Mouse (Mus musculus): ENCODE results near the gene Pde1b. TPM values are rescaled to one million over a fixed set of nuclear protein-coding genes. Genes with fewer than 3 reads are reported as not detected.
A peak's percentile ranks its signal among the peaks of the same experiment; 100 is the strongest.

Pde1b gene
- 88.9 and 90.0 TPM in 2 replicates for polyA plus RNA-seq (2014; fragmentation: Nextera tagmentation; extraction: Ambion mirVana)

DNA sequence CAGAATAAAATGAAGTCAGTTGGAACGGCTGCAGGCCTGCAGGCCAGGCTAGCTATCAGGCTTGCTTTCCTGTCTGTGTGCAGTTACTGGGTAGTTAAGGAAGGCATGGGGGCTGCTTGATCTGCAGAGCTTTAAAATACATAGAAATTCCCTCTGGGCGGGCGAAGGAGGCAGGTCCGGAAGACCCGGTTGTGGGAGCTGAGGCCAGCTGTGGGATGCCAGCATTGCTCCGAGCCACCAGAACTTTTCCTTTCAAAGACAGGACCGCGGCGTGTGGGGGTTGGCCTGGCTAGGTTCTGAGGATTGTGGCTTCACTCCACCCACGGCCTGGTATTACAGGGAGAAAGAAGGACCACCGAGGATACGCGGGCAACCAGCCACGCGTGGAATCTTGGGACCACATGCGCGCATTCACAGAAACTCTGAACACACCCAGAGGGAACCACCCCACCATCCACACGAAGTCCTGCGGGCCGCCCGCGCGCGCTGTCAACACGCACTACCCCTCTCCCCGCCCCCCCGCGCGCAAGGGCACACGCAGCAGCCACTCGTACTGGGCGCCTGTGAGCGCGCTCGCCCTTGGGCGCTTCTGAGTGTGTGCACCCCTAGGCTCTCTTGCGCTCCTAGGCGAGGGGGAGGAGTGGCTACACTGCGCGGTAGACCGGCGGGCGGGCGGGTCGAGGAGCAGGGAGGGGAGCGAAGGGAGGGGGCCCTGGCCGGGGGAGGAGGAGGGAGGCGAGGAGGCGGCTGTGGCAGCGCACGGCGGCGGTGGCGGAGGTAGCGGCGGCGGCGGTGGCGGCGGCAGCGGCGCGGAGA is at the start of gene Pde1b:
Gene Pde1b, plus strand, starts transcription at position 600 of the 816 bp plus-strand sequence.
- ATAC-seq (ENCODE audit: low FRiP score) (peak; percentile 89), DNase-seq (ENCODE audit: low spot score) (peak; percentile 58)
- Histone ChIP-seq H3K27ac (peak within 1 kb of the TSS; percentile 66), H3K27me3 (ENCODE audit: control insufficient read depth, insufficient read depth, low read length) (no peaks in the 10 kb centered on the region), H3K9me3 (ENCODE audit: control insufficient read depth, low read length) (no peaks in the 10 kb centered on the region), H3K4me3 (replicated peaks; ENCODE audit: low read length) (peak within 1 kb of the TSS; percentile 59), H3K9ac (peak within 1 kb of the TSS; percentile 74), H3K4me2 (replicated peaks) (peak within 1 kb of the TSS; percentile 81), H3K36me3 (replicated peaks; ENCODE audit: control insufficient read depth, insufficient read depth) (no peaks in the 10 kb centered on the region), H3K4me1 (replicated peaks; ENCODE audit: control insufficient read depth, insufficient read depth, low read length) (peaks cover 43% of the 10 kb centered on the region)
- WGBS = 2% methylated on average over 51 of the region's 63 CpGs

GRCm38 (mm10) chr15:103453551-103454218 is 49.1 kb upstream of the Pde1b start, which contains the start of gene Nckap1l:
Nckap1l (plus strand) TSS chr15:103453794.
- 87% methylated on average over 13 of the region's 13 CpGs for WGBS
- H3K27me3 ChIP-seq (ENCODE audit: control insufficient read depth, insufficient read depth, low read length) = no peaks in the 10 kb centered on the region
- no peak within 1 kb of the TSS for H3K27ac ChIP-seq
- H3K9ac ChIP-seq = no peak within 1 kb of the TSS
- no peaks in the 10 kb centered on the region for H3K4me1 ChIP-seq (replicated peaks; ENCODE audit: control insufficient read depth, insufficient read depth, low read length)
- ATAC-seq (ENCODE audit: low FRiP score) (no peak), DNase-seq (ENCODE audit: low spot score) (no peak)
- no peaks in the 10 kb centered on the region for H3K9me3 ChIP-seq (ENCODE audit: control insufficient read depth, low read length)
- no peaks in the 10 kb centered on the region for H3K36me3 ChIP-seq (replicated peaks; ENCODE audit: control insufficient read depth, insufficient read depth)
- no peak within 1 kb of the TSS for H3K4me2 ChIP-seq (replicated peaks)
- no peak within 1 kb of the TSS for H3K4me3 ChIP-seq (replicated peaks; ENCODE audit: low read length)

DNA sequence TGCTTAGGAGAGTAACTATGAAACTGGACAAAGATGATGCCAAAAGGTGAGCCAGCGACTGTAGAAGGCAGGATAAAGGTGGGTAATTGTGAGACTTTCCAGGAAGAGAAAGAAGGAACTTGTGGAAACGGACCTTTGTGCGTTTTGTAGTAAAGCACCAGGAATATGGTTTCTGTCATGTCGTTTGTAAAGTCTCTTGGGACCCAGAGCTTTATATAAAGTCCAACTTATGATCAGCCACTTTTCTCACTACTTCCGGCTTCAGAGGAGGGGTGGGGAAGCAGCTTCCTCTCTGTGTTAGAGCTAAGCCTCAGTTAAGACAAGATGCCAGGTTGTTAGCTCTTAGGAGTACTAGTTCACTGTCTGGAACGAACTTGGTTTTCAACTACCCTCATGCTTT is 48.4 kb upstream of the Pde1b start:
- H3K4me1 ChIP-seq (replicated peaks; ENCODE audit: control insufficient read depth, insufficient read depth, low read length) = no peaks in the 10 kb centered on the region
- no peaks in the 10 kb centered on the region for H3K27me3 ChIP-seq (ENCODE audit: control insufficient read depth, insufficient read depth, low read length)
- no peak for DNase-seq (ENCODE audit: low spot score)
- no peak overlapping the region for H3K4me3 ChIP-seq (replicated peaks; ENCODE audit: low read length)
- no peaks in the 10 kb centered on the region for H3K36me3 ChIP-seq (replicated peaks; ENCODE audit: control insufficient read depth, insufficient read depth)
- no peak overlapping the region for H3K9ac ChIP-seq
- WGBS = 89% methylated on average over 6 of the region's 6 CpGs
- H3K4me2 ChIP-seq (replicated peaks) = no peak overlapping the region
- no peaks in the 10 kb centered on the region for H3K9me3 ChIP-seq (ENCODE audit: control insufficient read depth, low read length)
- no peak for ATAC-seq (ENCODE audit: low FRiP score)
- H3K27ac ChIP-seq = no peak overlapping the region

DNA sequence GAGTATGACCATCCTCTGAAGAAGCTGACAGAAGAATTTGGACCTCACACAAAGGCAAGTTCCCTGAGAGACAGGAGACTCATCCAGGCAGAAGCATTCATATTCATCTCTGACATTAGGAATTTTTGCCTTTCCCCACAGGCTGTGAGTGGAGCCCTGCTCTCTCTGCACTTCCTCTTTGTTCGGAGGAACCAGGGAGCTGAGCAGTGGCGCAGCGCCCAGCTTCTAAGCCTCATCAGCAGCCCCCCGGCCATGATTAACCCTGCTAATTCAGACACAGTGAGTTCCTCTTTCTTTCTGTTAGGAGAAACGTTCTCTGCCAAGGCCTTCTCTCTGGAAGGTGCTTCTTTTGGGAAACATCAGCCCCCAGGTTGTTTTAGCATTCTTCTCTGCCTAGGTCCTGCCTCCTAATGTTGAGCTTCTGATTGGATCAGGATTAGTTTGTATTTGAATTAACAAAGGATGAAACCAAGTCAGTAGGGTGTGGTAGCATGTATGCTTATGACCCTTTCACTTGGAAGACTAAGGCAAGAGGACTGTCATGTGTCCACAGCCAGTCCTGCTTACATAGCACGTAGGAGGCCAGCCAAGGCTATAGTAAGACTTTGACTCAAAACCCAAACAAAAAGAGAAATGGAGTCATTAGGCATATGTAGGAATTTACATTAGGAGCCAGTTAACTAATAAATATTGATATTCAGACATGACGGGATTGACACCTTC is 40.1 kb upstream of the Pde1b start:
- Histone ChIP-seq H3K36me3 (replicated peaks; ENCODE audit: control insufficient read depth, insufficient read depth) (no peaks in the 10 kb centered on the region), H3K4me3 (replicated peaks; ENCODE audit: low read length) (no peak overlapping the region), H3K27me3 (ENCODE audit: control insufficient read depth, insufficient read depth, low read length) (no peaks in the 10 kb centered on the region), H3K9ac (no peak overlapping the region), H3K4me2 (replicated peaks) (no peak overlapping the region), H3K27ac (no peak overlapping the region), H3K4me1 (replicated peaks; ENCODE audit: control insufficient read depth, insufficient read depth, low read length) (no peaks in the 10 kb centered on the region), H3K9me3 (ENCODE audit: control insufficient read depth, low read length) (no peaks in the 10 kb centered on the region)
- 68% methylated on average over 7 of the region's 7 CpGs for WGBS
- DNase-seq (ENCODE audit: low spot score) (no peak), ATAC-seq (ENCODE audit: low FRiP score) (no peak)

DNA sequence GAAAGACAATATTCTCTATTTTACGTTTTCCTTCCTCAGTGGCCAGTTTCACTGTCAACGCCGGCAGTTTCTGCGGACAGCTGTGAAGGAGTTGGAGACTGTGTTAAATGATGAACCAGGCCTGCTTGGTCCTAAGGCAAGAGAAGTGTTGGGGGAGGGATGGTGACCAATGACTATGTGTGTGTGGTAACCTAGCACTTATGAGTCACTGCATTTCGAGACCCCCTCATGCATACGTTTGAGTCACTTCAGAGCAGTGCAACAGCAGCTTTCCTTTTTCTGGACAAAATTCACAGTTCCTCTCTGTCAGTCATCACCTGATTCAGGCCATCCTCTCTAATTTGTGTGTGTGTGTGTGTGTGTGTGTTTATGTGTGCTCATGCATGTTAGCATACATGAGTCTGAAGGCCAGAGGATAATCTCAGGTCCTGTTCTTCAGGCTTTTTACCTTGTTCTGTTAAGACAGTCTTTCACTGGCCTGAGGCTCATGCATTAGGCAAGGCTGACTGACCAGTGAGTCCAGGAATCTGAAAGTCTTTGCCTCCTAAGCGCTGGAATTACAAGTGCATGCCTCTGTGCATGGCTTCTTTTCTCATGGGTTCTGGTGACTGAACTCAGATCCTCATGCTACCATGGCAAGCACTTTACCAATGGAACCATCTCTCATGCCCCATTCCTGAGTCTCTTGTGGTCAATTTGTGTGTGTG is 31.2 kb upstream of the Pde1b start:
- Histone ChIP-seq H3K9me3 (ENCODE audit: control insufficient read depth, low read length) (no peaks in the 10 kb centered on the region), H3K27me3 (ENCODE audit: control insufficient read depth, insufficient read depth, low read length) (no peaks in the 10 kb centered on the region), H3K4me3 (replicated peaks; ENCODE audit: low read length) (no peak overlapping the region), H3K9ac (no peak overlapping the region), H3K4me1 (replicated peaks; ENCODE audit: control insufficient read depth, insufficient read depth, low read length) (no peaks in the 10 kb centered on the region), H3K4me2 (replicated peaks) (no peak overlapping the region), H3K27ac (no peak overlapping the region), H3K36me3 (replicated peaks; ENCODE audit: control insufficient read depth, insufficient read depth) (no peaks in the 10 kb centered on the region)
- ATAC-seq (ENCODE audit: low FRiP score) (no peak), DNase-seq (ENCODE audit: low spot score) (no peak)
- WGBS = 85% methylated on average over 7 of the region's 7 CpGs

DNA sequence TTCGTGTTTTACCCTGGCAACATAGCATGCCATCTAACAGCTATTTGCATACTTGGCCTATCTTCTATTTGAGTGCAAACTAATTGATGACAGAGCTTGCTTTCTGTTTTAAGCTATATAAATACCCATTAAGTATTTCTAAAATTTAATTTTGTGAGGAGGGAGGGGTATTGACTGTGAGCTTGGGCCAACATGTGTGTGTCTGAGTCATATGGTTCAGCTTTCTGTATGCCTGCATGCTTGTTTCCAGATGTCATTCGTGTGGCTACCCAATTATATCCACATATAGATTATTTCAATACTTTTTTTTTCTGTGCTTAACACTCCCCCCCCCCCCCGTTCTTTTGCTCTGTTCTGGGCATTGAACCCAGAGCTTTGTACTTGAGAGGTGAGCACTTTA is 30.6 kb upstream of the Pde1b start:
- no peak for DNase-seq (ENCODE audit: low spot score)
- Histone ChIP-seq H3K27ac (no peak overlapping the region), H3K36me3 (replicated peaks; ENCODE audit: control insufficient read depth, insufficient read depth) (no peaks in the 10 kb centered on the region), H3K4me1 (replicated peaks; ENCODE audit: control insufficient read depth, insufficient read depth, low read length) (no peaks in the 10 kb centered on the region), H3K9ac (no peak overlapping the region), H3K4me2 (replicated peaks) (no peak overlapping the region), H3K27me3 (ENCODE audit: control insufficient read depth, insufficient read depth, low read length) (no peaks in the 10 kb centered on the region), H3K9me3 (ENCODE audit: control insufficient read depth, low read length) (no peaks in the 10 kb centered on the region), H3K4me3 (replicated peaks; ENCODE audit: low read length) (no peak overlapping the region)
- WGBS = 63% methylated on average over 3 of the region's 3 CpGs
- ATAC-seq (ENCODE audit: low FRiP score) = no peak

DNA sequence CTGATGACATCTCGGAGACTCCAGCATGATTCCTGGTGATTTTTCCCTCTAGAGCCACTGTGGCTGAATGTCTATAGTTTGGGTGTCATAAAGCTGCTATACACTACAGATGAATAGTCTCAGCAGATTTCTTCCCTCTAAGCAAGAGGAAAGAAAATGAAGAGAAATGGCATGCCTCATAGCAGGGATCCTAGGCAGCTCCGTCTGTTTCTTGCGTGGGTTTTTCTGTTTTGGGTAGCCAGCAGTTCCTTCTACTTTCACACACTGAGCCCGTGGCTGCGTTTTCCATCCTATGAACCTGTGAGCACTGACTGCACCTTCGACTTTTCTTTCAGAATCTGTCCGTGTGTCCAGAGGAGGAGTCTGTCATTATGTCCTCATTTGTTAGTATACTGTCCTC is 29.7 kb upstream of the Pde1b start:
- WGBS = 88% methylated on average over 7 of the region's 7 CpGs
- H3K4me3 ChIP-seq (replicated peaks; ENCODE audit: low read length) = no peak overlapping the region
- no peaks in the 10 kb centered on the region for H3K27me3 ChIP-seq (ENCODE audit: control insufficient read depth, insufficient read depth, low read length)

DNA sequence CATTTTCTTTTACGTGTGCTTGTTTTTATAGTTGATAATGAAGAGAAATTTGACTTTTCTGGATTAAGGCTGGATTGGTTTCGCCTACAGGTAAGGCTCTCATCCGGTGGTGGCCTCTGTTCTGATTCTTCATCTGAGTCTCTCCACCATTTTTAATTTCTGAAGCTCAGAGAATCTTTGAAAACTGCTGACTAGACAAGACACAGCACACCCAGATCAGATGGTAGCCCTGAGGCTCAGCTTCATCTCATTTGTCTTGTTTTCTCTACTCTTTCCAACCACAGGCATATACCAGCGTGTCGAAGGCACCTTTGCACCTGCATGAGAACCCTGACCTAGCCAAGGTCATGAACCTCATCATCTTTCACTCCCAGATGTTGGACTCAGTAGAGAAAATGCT is 29.1 kb upstream of the Pde1b start:
- ATAC-seq (ENCODE audit: low FRiP score) = no peak
- H3K9me3 ChIP-seq (ENCODE audit: control insufficient read depth, low read length) = no peaks in the 10 kb centered on the region
- no peak for DNase-seq (ENCODE audit: low spot score)
- no peaks in the 10 kb centered on the region for H3K36me3 ChIP-seq (replicated peaks; ENCODE audit: control insufficient read depth, insufficient read depth)
- H3K4me2 ChIP-seq (replicated peaks) = no peak overlapping the region
- H3K4me1 ChIP-seq (replicated peaks; ENCODE audit: control insufficient read depth, insufficient read depth, low read length) = no peaks in the 10 kb centered on the region
- no peaks in the 10 kb centered on the region for H3K27me3 ChIP-seq (ENCODE audit: control insufficient read depth, insufficient read depth, low read length)
- no peak overlapping the region for H3K4me3 ChIP-seq (replicated peaks; ENCODE audit: low read length)
- no peak overlapping the region for H3K27ac ChIP-seq
- no peak overlapping the region for H3K9ac ChIP-seq
- WGBS = 93% methylated on average over 5 of the region's 5 CpGs

More for the DNA sequence above, 29.7 kb upstream of the Pde1b start:
- no peak overlapping the region for H3K27ac ChIP-seq
- no peak for ATAC-seq (ENCODE audit: low FRiP score)
- H3K36me3 ChIP-seq (replicated peaks; ENCODE audit: control insufficient read depth, insufficient read depth) = no peaks in the 10 kb centered on the region
- H3K4me2 ChIP-seq (replicated peaks) = no peak overlapping the region
- no peaks in the 10 kb centered on the region for H3K4me1 ChIP-seq (replicated peaks; ENCODE audit: control insufficient read depth, insufficient read depth, low read length)
- H3K9me3 ChIP-seq (ENCODE audit: control insufficient read depth, low read length) = no peaks in the 10 kb centered on the region
- DNase-seq (ENCODE audit: low spot score) = no peak
- no peak overlapping the region for H3K9ac ChIP-seq
